Mouse (Mus musculus) liver, embryonic 14.5 days (tissue): ENCODE measurements around the gene Vegfb.

ENCODE experiments used
- CTCF ChIP-seq: IDR thresholded peaks from 2 replicates; pipeline ENCODE4 v1.5.1; 2016; ENCODE audit warnings: antibody characterized with exemption, low read depth, control low read depth
- EP300 ChIP-seq: IDR thresholded peaks from 2 replicates; pipeline ENCODE4 v1.6.1; 2016; ENCODE audit warnings: antibody characterized with exemption, low read depth

DNA sequence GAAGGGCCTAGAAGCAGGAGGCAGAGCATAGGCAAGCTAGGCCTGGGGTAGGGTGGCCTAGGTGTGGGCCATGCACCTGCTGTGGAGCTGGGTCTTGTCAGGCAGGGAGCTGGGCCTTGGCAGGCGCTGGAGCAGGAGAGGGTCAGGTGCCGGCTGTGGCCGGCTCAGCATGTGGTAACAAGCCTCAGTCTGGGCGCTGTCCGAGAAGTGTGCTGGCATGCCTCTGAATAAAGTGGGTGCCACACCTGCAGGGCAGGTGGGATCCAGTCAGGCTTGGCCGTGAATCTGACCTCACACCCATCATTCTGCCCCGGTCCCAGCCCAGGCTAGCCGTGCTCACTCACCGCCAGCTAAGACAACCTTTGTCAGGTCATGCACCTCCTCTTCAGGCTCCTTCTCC lies 26.5 kb upstream of the Vegfb start:
- no peak for TF ChIP-seq CTCF
- no peak for TF ChIP-seq EP300
